Mouse (Mus musculus): ENCODE data around the gene Ppp1cb. TPM values are rescaled to one million over a fixed set of nuclear protein-coding genes. Genes with fewer than 3 reads are reported as not detected.

Ppp1cb gene
- polyA plus RNA-seq, 1 experiment from 2014 or later = 194 TPM

- no peak overlapping the region for H3K4me3 ChIP-seq (ENCODE audit: low read depth, low read length)
- H3K4me2 ChIP-seq (replicated peaks; ENCODE audit: low read depth) = no peak overlapping the region
- H3K27me3 ChIP-seq (replicated peaks; ENCODE audit: control insufficient read depth, insufficient read depth, low read length) = no peaks in the 10 kb centered on the region
- 81% methylated on average over 4 of the region's 4 CpGs for WGBS
- no peak overlapping the region for H3K9ac ChIP-seq (ENCODE audit: low read depth, low read length)
- 0 out of 2 replicates have a peak, but pooled peaks cover 4% of the 10 kb centered on the region for H3K4me1 ChIP-seq (replicated peaks; ENCODE audit: control insufficient read depth, insufficient read depth, low read length)
- H3K9me3 ChIP-seq (ENCODE audit: control insufficient read depth) = no peaks in the 10 kb centered on the region
- peaks cover 42% of the 10 kb centered on the region for H3K36me3 ChIP-seq (ENCODE audit: control insufficient read depth, insufficient read depth)
- no peak overlapping the region for H3K27ac ChIP-seq (ENCODE audit: low read depth, low read length)
- TF ChIP-seq CTCF (IDR thresholded peaks at IDR 0.05; ENCODE audit: low read depth) = no peak
- no peak for ATAC-seq
Measured at GRCm38 (mm10) chr5:32478972-32479371, 20.3 kb downstream of the Ppp1cb start.

DNA sequence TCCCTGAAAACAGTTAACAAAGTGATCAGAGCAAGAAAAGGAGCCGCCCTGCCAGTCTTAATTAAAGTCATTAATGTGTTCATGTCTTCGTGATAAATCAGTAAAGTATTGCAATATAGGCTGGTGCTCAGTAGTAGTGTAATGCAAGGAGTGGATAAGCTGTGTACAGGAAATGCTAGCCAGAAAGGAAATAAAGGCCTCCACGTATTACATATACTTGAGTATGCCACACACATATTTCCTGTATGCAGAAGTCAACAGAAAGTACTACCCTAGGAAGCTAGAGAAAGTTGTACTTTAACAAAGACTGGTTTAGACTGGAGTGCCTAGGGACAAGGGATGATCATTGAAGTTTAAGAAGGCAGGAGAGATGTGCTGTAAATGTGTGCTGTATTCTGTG is 26.8 kb downstream of the Ppp1cb start:
- TF ChIP-seq CTCF (IDR thresholded peaks at IDR 0.05; ENCODE audit: low read depth) = no peak
- Histone ChIP-seq H3K36me3 (ENCODE audit: control insufficient read depth, insufficient read depth) (peaks cover 78% of the 10 kb centered on the region), H3K4me1 (replicated peaks; ENCODE audit: control insufficient read depth, insufficient read depth, low read length) (no peaks in the 10 kb centered on the region)

DNA sequence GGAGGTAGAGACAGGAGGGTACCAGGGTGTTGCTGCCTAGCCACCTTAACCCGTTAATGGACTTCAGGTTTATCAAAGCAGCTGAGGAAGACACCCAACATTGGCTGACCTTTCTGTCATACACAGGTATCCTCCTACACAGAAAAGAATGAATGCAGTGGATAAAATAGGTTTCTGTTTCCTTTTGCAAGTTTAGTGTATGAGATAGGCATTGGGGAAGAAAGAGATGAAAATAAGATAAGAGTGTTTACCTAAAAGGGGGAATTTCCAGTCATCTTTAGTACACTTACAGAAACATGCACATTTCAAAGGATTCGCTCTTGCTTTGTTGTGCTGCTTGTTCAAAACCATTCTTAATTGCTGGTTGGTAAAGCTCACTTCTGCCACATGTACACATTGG is 29.4 kb downstream of the Ppp1cb start:
- H3K27ac ChIP-seq (ENCODE audit: low read depth, low read length) = no peak overlapping the region
- 90% methylated on average over 2 of the region's 2 CpGs for WGBS
- no peak for TF ChIP-seq CTCF (IDR thresholded peaks at IDR 0.05; ENCODE audit: low read depth)
- H3K4me1 ChIP-seq (replicated peaks; ENCODE audit: control insufficient read depth, insufficient read depth, low read length) = no peaks in the 10 kb centered on the region
- H3K4me3 ChIP-seq (ENCODE audit: low read depth, low read length) = no peak overlapping the region
- ATAC-seq = no peak
- no peak overlapping the region for H3K4me2 ChIP-seq (replicated peaks; ENCODE audit: low read depth)
- H3K27me3 ChIP-seq (replicated peaks; ENCODE audit: control insufficient read depth, insufficient read depth, low read length) = no peaks in the 10 kb centered on the region
- H3K9me3 ChIP-seq (ENCODE audit: control insufficient read depth) = no peaks in the 10 kb centered on the region
- peaks cover 74% of the 10 kb centered on the region for H3K36me3 ChIP-seq (ENCODE audit: control insufficient read depth, insufficient read depth)
- no peak overlapping the region for H3K9ac ChIP-seq (ENCODE audit: low read depth, low read length)

More for the DNA sequence above, 26.8 kb downstream of the Ppp1cb start:
- Histone ChIP-seq H3K9me3 (ENCODE audit: control insufficient read depth) (no peaks in the 10 kb centered on the region), H3K27me3 (replicated peaks; ENCODE audit: control insufficient read depth, insufficient read depth, low read length) (no peaks in the 10 kb centered on the region), H3K9ac (ENCODE audit: low read depth, low read length) (no peak overlapping the region), H3K4me3 (ENCODE audit: low read depth, low read length) (no peak overlapping the region), H3K27ac (ENCODE audit: low read depth, low read length) (no peak overlapping the region), H3K4me2 (replicated peaks; ENCODE audit: low read depth) (no peak overlapping the region)
- ATAC-seq = no peak
- WGBS = 86% methylated on average over 3 of the region's 3 CpGs

DNA sequence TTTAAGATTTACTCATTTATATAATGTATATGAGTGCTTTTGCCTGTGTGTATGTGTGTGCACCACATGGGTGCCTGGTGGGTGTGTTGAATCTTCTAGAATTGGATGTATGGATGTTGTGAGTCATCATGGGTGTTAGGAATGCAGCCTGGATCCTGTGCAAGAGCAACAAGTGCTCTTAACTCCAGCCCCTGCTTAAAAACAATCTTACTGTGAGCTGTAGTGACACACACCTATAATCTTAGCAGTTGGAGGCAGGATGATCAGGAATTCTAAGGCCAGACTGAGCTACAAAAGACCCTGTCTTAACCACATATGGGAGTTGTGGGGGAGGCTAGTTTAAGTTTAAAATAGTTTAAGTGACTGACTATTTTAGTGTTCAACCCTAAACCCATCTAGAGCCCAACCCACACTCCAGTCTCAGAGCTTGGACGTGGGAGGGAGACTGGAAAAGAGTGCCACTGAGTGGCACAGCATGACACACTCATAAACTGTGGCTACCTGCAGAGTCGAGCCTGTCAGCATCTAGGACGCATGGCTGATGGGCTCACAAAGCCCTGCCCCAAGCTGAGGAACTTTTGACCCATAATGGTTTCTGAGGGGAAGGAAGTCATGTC is 35.5 kb downstream of the Ppp1cb start:
- 0 out of 2 replicates have a peak overlapping the region, but pooled peaks have one; percentile 15 for H3K27ac ChIP-seq (ENCODE audit: low read depth, low read length)
- no peak overlapping the region for H3K9ac ChIP-seq (ENCODE audit: low read depth, low read length)
- no peak for TF ChIP-seq CTCF (IDR thresholded peaks at IDR 0.05; ENCODE audit: low read depth)
- no peak overlapping the region for H3K4me3 ChIP-seq (ENCODE audit: low read depth, low read length)
- no peaks in the 10 kb centered on the region for H3K4me1 ChIP-seq (replicated peaks; ENCODE audit: control insufficient read depth, insufficient read depth, low read length)
- H3K4me2 ChIP-seq (replicated peaks; ENCODE audit: low read depth) = no peak overlapping the region
- WGBS = 90% methylated on average over 3 of the region's 3 CpGs
- H3K27me3 ChIP-seq (replicated peaks; ENCODE audit: control insufficient read depth, insufficient read depth, low read length) = no peaks in the 10 kb centered on the region
- peaks cover 52% of the 10 kb centered on the region for H3K36me3 ChIP-seq (ENCODE audit: control insufficient read depth, insufficient read depth)
- no peak for ATAC-seq
- H3K9me3 ChIP-seq (ENCODE audit: control insufficient read depth) = no peaks in the 10 kb centered on the region

GRCm38 (mm10) chr5:32508766-32509165 is 50.1 kb downstream of the Ppp1cb start:
- 60% methylated on average over 3 of the region's 3 CpGs for WGBS
- no peak for TF ChIP-seq CTCF (IDR thresholded peaks at IDR 0.05; ENCODE audit: low read depth)

GRCm38 (mm10) chr5:32520381-32520780 is 61.7 kb downstream of the Ppp1cb start:
- no peaks in the 10 kb centered on the region for H3K9me3 ChIP-seq (ENCODE audit: control insufficient read depth)
- H3K4me1 ChIP-seq (replicated peaks; ENCODE audit: control insufficient read depth, insufficient read depth, low read length) = no peaks in the 10 kb centered on the region
- no peak for ATAC-seq
- H3K9ac ChIP-seq (ENCODE audit: low read depth, low read length) = no peak overlapping the region
- no peaks in the 10 kb centered on the region for H3K27me3 ChIP-seq (replicated peaks; ENCODE audit: control insufficient read depth, insufficient read depth, low read length)
- peak; percentile 78 for TF ChIP-seq CTCF (IDR thresholded peaks at IDR 0.05; ENCODE audit: low read depth)
- H3K4me3 ChIP-seq (ENCODE audit: low read depth, low read length) = no peak overlapping the region
- no peaks in the 10 kb centered on the region for H3K36me3 ChIP-seq (ENCODE audit: control insufficient read depth, insufficient read depth)
- 51% methylated on average over 1 of the region's 1 CpGs for WGBS
- H3K27ac ChIP-seq (ENCODE audit: low read depth, low read length) = no peak overlapping the region
- H3K4me2 ChIP-seq (replicated peaks; ENCODE audit: low read depth) = no peak overlapping the region

More at GRCm38 (mm10) chr5:32508766-32509165, 50.1 kb downstream of the Ppp1cb start:
- Histone ChIP-seq H3K4me3 (ENCODE audit: low read depth, low read length) (no peak overlapping the region), H3K27ac (ENCODE audit: low read depth, low read length) (no peak overlapping the region), H3K9ac (ENCODE audit: low read depth, low read length) (no peak overlapping the region), H3K27me3 (replicated peaks; ENCODE audit: control insufficient read depth, insufficient read depth, low read length) (no peaks in the 10 kb centered on the region), H3K9me3 (ENCODE audit: control insufficient read depth) (no peaks in the 10 kb centered on the region), H3K4me1 (replicated peaks; ENCODE audit: control insufficient read depth, insufficient read depth, low read length) (no peaks in the 10 kb centered on the region), H3K36me3 (ENCODE audit: control insufficient read depth, insufficient read depth) (peaks cover 7% of the 10 kb centered on the region; the same call in 1 of the 2 replicates), H3K4me2 (replicated peaks; ENCODE audit: low read depth) (no peak overlapping the region)
- ATAC-seq = no peak

All from intestine, postnatal 0 days (tissue).